Mouse (Mus musculus): ENCODE measurements at regions not wholly inside any gene's neighbourhood (a gene's known extent, or its start where the extent isn't known, plus 50 kb on each side); places are given as distances from the start of the nearest gene placed in this dataset.
"Not testable (repeated sequence)": the region's sequence is repeated elsewhere in the genome, so short reads cannot be mapped to it uniquely, and the experiment has no call there.

DNA sequence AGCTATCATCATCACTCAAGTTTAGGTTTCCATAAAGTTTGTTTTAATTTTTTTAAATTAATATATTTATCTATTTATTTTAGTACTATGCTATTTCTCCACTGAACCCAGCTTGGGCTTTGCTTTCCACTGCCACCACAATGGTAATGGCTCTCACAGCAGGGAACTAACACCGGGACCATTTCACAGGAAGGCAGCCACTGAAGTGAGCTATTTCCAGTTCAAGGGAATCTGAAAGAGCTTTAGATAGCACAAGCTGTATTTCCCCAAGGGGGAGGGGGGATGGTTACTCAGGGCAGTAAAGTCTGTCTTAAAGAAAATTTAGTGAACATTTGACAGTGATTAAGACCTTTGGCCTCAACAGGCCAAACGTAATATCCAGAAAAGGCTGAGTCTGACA is 375.6 kb downstream of the Efhb start:
- no peak overlapping the region for H3K27ac ChIP-seq (ENCODE audit: low read length)

DNA sequence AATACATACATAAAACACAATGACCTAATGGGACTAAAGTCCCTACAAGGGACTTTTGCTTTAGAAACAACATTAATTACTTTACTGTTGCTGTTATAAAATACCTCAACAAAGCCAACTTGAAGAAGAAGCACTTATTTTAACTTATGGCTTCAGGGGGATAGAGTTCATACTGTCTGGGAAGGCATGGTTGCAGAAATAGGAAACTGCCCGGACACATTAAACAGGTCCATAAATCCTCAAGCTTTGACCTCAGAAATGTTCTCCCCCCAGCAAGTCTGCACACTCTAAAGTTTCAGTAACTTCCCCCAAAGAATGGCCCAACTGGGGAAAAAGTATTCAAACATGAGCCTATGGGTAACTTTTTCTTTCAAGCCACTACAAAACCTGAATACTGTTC is 380.9 kb downstream of the Efhb start:
- Histone ChIP-seq H3K27me3 (ENCODE audit: insufficient read depth, low read length) (no peaks in the 10 kb centered on the region), H3K36me3 (ENCODE audit: insufficient read depth, low read length) (no peaks in the 10 kb centered on the region), H3K4me2 (replicated peaks; ENCODE audit: low read depth, low read length) (no peak overlapping the region), H3K4me1 (ENCODE audit: insufficient read depth, low read length) (no peaks in the 10 kb centered on the region), H3K9me3 (ENCODE audit: low read length) (no peaks in the 10 kb centered on the region), H3K9ac (replicated peaks; ENCODE audit: low read length) (no peak overlapping the region), H3K4me3 (ENCODE audit: low read length) (no peak overlapping the region), H3K27ac (ENCODE audit: low read length) (no peak overlapping the region)
- ATAC-seq (ENCODE audit: low FRiP score, low TSS enrichment) = peak; percentile 78
- WGBS = 9% methylated on average over 1 of the region's 1 CpGs

More for the DNA sequence above, 375.6 kb downstream of the Efhb start:
- no peaks in the 10 kb centered on the region for H3K9me3 ChIP-seq (ENCODE audit: low read length)
- no peaks in the 10 kb centered on the region for H3K36me3 ChIP-seq (ENCODE audit: insufficient read depth, low read length)
- 2% methylated on average over 2 of the region's 2 CpGs for WGBS
- no peaks in the 10 kb centered on the region for H3K27me3 ChIP-seq (ENCODE audit: insufficient read depth, low read length)
- ATAC-seq (ENCODE audit: low FRiP score, low TSS enrichment) = no peak
- no peak overlapping the region for H3K4me3 ChIP-seq (ENCODE audit: low read length)
- no peak overlapping the region for H3K9ac ChIP-seq (replicated peaks; ENCODE audit: low read length)
- no peaks in the 10 kb centered on the region for H3K4me1 ChIP-seq (ENCODE audit: insufficient read depth, low read length)
- no peak overlapping the region for H3K4me2 ChIP-seq (replicated peaks; ENCODE audit: low read depth, low read length)

DNA sequence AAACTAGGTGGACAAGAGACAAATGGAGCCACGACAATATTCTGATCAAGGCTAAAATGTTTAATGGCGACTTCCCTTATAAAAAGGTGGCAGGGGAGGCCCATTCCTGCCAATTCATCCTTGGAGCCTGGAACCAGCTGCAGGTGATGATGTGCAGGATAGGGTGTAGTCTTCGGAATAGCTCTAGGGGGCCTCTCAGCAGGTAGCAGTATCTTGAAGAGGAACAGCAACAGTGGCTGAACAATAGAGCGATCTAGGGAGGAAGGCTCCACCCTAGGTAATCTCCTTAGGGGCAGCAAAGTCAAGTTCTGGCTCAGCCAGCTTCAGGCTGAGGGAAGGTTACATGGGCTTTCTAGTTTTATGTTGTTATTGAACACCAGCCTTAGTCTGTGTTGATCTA is 383.8 kb downstream of the Efhb start:
- 84% methylated on average over 4 of the region's 4 CpGs for WGBS
- not testable (repeated sequence) for H3K27ac ChIP-seq (ENCODE audit: low read length); H3K36me3 ChIP-seq (ENCODE audit: insufficient read depth, low read length); H3K9ac ChIP-seq (replicated peaks; ENCODE audit: low read length); H3K27me3 ChIP-seq (ENCODE audit: insufficient read depth, low read length); H3K4me2 ChIP-seq (replicated peaks; ENCODE audit: low read depth, low read length); H3K4me3 ChIP-seq (ENCODE audit: low read length); H3K9me3 ChIP-seq (ENCODE audit: low read length); ATAC-seq (ENCODE audit: low FRiP score, low TSS enrichment); H3K4me1 ChIP-seq (ENCODE audit: insufficient read depth, low read length)

DNA sequence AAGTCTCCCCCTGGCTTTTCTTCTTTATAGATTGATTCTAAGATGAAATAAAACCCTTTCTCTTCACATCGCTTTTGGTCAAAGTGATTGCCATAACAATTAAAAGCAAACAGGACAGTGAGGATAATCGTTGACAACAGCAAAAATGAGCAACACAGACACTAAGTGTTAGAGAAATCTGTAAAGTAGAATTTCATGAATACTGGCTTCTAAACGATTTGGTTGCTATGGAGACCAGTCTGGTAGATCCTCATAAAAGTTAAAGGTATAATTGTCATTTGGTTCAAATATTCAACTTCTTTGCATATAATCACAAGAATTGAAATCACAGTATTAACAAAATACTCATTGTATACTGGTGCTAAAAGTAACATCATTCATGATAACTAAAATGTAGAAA is 401.4 kb downstream of the Efhb start:
- no peak for ATAC-seq (ENCODE audit: low FRiP score, low TSS enrichment)
- no peaks in the 10 kb centered on the region for H3K9me3 ChIP-seq (ENCODE audit: low read length)
- 79% methylated on average over 3 of the region's 3 CpGs for WGBS

More for the DNA sequence above, 401.4 kb downstream of the Efhb start:
- no peaks in the 10 kb centered on the region for H3K36me3 ChIP-seq (ENCODE audit: insufficient read depth, low read length)
- H3K4me3 ChIP-seq (ENCODE audit: low read length) = no peak overlapping the region
- H3K4me1 ChIP-seq (ENCODE audit: insufficient read depth, low read length) = no peaks in the 10 kb centered on the region
- no peaks in the 10 kb centered on the region for H3K27me3 ChIP-seq (ENCODE audit: insufficient read depth, low read length)
- H3K27ac ChIP-seq (ENCODE audit: low read length) = no peak overlapping the region
- H3K4me2 ChIP-seq (replicated peaks; ENCODE audit: low read depth, low read length) = no peak overlapping the region
- no peak overlapping the region for H3K9ac ChIP-seq (replicated peaks; ENCODE audit: low read length)

Measured in kidney, embryonic 16.5 days (tissue).